ENCODE assay signal across 20 mouse cellular contexts in genomic region chr11:97229396-97229795, GRCm38 (mm10).
"Had no signal": no experiment of that assay in that cellular context is flagged by ENCODE, and none has a peak within 500 bp of the region (broad histone marks: within the 10 kb centered on the region; RNA-seq: fewer than 3 reads in every experiment).

No protein-coding gene starts in this region.

- H3K9ac ChIP-seq: liver, embryonic 15.5 days; lung, embryonic 14.5 days; midbrain, embryonic 12.5 days; neural tube, embryonic 13.5 days; neural tube, embryonic 15.5 days; stomach, embryonic 15.5 days had no signal

- ATAC-seq: midbrain, embryonic 16.5 days had no signal

- H3K9me3 ChIP-seq: liver, embryonic 15.5 days; midbrain, embryonic 12.5 days; neural tube, embryonic 13.5 days; neural tube, embryonic 15.5 days; stomach, embryonic 15.5 days had no signal

- H3K4me1 ChIP-seq: liver, embryonic 15.5 days; midbrain, embryonic 12.5 days; neural tube, embryonic 13.5 days; neural tube, embryonic 15.5 days; stomach, embryonic 15.5 days had no signal

- H3K4me3 ChIP-seq: liver, embryonic 15.5 days; midbrain, embryonic 12.5 days; myocyte; neural tube, embryonic 13.5 days; neural tube, embryonic 15.5 days; stomach, embryonic 15.5 days had no signal

- H3K27ac ChIP-seq: liver, embryonic 15.5 days; midbrain, embryonic 12.5 days; neural tube, embryonic 13.5 days; neural tube, embryonic 15.5 days; stomach, embryonic 15.5 days; stomach, postnatal 0 days had no signal

- H3K4me2 ChIP-seq: liver, embryonic 15.5 days; lung, embryonic 14.5 days; midbrain, embryonic 12.5 days; neural tube, embryonic 13.5 days; neural tube, embryonic 15.5 days; stomach, embryonic 15.5 days had no signal

- H3K27me3 ChIP-seq: liver, embryonic 15.5 days; midbrain, embryonic 12.5 days; neural tube, embryonic 13.5 days; neural tube, embryonic 15.5 days; stomach, embryonic 15.5 days had no signal

- DNase-seq: lung, adult 18-20 months; lung, embryonic 14.5 days; lung, postnatal 10 days; lung, postnatal 4 days; midbrain, embryonic 14.5 days; retina, postnatal 1 day; right cerebral cortex, adult 18-20 months; right cerebral cortex, postnatal 25 days; right cerebral cortex, postnatal 4 days; thymus, adult 2 months; thymus, postnatal 25 days; thymus, postnatal 4 days had no signal
